Mouse (Mus musculus) brain, embryonic 14.5 days (tissue): Measurements from ENCODE around the gene Mapk8ip3. TPM values are rescaled to one million over a fixed set of nuclear protein-coding genes. Genes with fewer than 3 reads are reported as not detected.
A peak's percentile ranks its signal among the peaks of the same experiment; 100 is the strongest.

ENCODE experiments used
- DNase-seq: peaks from one replicate; pipeline ENCODE4 v3.0.0-alpha.2; 2011; ENCODE audit warnings: low read depth
- CTCF ChIP-seq: fragments of 200-500 bp; IDR thresholded peaks from 2 replicates; pipeline ENCODE4 v1.5.1; 2012; ENCODE audit warnings: inconsistent platforms, mild to moderate bottlenecking, moderate library complexity, borderline replicate concordance; ENCODE audit not compliant: insufficient read depth, insufficient read length; ENCODE audit errors: extremely low read depth
- POLR2A ChIP-seq: fragments of 200-500 bp; IDR thresholded peaks from 2 replicates; pipeline ENCODE4 v1.6.1; 2012; ENCODE audit warnings: mild to moderate bottlenecking, inconsistent platforms, borderline replicate concordance; ENCODE audit not compliant: poor library complexity, insufficient read depth, insufficient read length, severe bottlenecking; ENCODE audit errors: extremely low read depth
- polyA plus RNA-seq: library from polyadenylated mRNA; depleted of rRNA; stranded (reverse); fragments of >200 nt; gene quantifications from 2 replicates; pipeline ENCODE4 v1.2.3, GENCODE M21; 2012

Gene Mapk8ip3
- polyA plus RNA-seq, 1 experiment, result 242 TPM

DNA sequence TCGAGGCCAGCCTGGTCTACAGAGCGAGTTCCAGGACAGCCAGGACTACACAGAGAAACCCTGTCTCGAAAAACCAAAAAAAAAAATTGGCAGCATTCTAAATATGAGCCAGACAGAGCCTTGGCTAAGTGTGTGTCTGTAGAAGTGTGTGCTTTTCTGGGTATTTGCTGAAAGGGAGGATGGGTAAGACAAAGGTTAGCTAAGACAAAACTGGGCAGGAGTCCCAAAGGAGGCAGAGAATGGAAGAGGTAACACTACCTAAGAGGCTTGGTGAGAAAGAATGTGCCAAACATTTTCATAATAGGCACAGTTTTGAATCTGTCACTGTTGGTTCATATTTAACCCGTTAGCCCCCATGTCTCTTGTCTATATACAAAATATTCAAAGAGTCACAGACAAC is 4.3 kb downstream of the Mapk8ip3 start:
- no peak for DNase-seq
- TF ChIP-seq POLR2A (no peak), CTCF (no peak)

DNA sequence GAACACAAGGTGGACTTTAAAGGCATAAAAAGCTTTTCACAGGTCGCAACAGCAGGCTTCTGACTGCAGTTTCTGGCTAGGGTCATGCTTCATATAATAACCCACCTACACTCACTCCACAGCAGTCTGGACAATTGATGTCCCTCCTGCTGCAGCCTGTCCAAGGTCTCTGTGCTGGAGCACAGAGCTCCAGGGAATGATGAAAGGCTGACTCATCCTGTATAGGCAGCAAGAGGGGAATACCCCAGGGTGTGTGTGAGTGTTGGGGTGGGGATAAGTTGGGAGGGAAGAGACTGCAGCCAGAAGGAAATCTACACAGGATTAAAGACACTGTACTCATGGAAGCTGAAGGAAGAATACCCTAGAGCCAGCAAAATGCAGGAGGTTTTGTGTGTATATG is 7.3 kb downstream of the Mapk8ip3 start:
- TF ChIP-seq POLR2A, result no peak
- no peak for DNase-seq

DNA sequence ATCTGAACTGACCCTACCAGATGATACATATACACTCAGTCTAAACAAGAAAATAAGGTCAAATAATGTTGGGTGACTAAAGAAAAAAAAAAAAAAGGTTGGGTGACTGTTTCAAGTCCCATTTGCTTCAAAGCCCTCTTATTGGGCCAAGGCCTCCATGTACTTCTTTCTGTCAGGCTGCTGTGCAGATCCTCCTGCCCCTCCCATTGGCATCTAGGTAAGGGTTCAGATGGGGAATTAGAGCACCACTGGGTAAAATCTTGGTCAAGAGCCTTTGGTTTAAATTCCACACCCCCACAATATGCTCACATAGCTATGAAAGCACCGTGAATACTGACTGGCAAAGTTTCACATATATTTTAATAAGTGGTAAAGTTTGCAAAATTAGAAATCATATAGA is 13.5 kb downstream of the Mapk8ip3 start:
- TF ChIP-seq POLR2A, result no peak
- no peak for TF ChIP-seq CTCF
- DNase-seq, result no peak

DNA sequence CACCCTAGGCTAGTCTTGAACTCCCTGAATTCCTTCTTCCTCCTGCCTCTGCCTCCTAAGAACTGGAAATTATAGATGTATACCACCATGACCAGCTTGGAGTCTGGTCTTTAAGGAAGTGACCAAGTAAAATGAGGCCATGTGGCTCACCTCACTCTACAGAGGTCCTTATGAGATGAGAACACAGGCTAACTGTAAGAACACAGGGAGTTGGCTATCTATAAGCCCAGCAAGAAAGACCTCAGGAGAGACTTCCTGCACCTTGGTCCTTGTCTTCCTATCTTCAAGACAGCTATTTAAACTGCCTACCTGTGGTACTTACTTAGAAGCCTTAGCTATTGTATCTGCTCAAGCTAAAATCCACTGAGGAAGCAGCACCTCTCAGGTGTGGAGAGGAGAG is 22.8 kb downstream of the Mapk8ip3 start:
- no peak for TF ChIP-seq CTCF
- no peak for TF ChIP-seq POLR2A
- no peak for DNase-seq

DNA sequence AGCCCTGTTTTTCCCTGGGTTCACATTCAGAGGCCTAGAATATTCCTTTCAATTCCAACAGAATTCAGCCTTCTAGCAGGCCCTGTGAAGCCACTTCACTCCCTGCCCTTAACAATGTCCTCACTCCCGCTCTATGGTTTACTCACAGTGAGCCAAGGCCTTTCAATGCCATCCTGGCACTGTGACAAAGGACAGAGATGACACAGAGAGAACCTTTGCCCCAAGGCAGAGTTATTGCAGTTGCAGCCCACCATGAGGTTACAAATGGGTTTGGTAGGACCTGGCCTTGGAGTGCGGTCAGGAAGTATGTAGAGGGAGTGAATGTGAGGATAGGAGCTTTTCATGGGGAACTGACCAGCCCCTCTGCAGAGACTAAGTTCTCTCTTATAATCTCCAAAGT is 29.2 kb downstream of the Mapk8ip3 start:
- TF ChIP-seq POLR2A (no peak), CTCF (no peak)
- DNase-seq, result no peak

DNA sequence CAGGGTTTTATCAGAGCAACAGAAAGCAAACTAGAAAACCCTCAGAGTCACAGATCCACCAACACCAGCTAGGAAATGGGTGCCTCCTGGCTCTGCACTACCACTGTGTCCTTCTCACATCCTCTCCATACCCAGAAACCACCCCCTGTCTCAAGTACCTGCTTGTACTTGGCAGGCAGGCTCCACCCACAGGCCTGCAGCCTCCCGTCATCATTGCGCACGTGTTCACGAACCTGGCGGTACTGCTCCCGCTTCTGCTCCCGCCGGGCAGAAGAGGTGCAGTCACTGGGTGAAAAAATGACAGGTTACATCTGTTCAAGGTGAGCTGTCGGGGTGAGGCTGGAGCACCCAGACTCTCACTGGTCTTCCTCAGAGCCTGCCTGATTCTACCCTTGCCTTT is 33.0 kb downstream of the Mapk8ip3 start:
- TF ChIP-seq POLR2A (no peak), CTCF (no peak)
- no peak for DNase-seq

DNA sequence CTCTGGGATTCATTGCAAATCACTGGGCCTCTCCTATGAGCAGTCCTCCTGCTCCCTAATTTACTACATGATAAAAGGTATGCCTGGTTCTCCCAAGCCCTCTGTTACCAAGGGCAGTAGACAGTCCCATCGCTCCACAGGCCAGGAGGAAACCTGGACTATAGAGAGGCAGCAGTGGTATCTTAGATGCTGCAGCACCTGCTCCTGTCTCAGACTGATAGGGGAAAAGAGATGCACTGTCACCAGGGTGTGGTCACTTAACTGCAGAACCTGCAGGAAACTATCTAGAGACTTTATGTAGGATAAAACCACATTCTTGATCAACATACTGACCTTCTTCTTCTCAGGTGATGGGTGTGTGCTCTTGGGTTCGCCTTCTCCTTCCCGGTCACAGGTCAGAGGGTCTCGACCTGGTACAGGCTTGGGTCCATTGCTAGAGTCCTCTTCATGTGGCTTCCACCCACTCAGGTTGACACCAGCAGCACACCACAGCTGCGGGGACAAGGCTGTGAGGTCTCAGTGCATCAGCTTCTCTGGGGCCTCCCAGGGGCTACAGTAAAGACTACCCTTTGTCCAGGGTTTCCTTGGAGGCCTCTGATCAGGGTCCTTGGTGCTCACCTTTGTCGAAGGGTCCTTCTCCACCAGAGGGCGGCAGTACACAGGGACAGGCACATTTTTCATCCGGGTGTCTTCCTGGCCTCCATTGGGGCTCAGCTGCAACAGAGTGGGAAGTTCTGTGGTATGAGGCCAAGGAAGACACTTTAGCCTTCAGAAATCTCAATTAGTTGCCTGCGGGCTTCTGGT is 33.9 kb downstream of the Mapk8ip3 start:
- no peak for DNase-seq
- TF ChIP-seq CTCF, result peak; percentile 40; the same call in 1 of the 2 replicates
- TF ChIP-seq POLR2A, result no peak

DNA sequence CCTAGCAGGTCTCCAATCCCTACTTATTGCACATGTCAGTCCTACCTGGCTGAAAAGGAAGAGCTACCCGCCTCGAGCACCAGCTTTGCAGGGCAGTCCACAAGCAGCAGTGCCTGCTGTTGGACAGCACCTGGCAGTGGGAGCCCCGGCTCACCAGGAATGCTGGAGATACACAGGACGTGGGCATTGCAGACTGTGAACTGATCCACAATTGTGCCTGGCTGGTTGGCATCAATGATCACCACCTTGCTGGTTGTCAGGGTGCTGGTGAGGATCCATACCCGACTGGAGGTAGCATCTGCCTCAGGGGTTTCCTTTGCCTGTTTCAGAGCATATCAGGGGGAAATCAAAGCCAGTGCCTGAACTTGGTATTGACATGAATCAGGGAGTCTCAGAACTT is 34.7 kb downstream of the Mapk8ip3 start:
- TF ChIP-seq POLR2A (no peak), CTCF (no peak)
- no peak for DNase-seq

DNA sequence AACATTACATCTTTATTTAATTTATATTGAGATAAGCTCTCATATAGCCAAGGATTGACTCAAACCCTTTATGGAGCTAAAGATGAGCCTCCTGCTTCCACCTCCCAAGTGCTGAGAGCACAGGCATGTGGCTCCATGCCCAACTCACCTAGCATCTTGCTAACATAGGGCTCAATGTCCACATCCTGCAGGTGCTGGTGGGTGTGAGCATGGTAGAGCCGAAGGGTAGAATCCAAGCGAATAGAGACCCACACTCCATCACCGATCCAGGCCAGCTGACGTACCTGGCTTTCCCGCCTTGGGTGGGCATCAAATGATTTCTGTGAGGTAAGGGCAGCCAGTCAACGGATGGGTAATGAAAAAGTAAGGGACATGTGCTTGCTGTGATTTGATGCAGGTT is 36.8 kb downstream of the Mapk8ip3 start:
- TF ChIP-seq POLR2A, result no peak
- no peak for TF ChIP-seq CTCF
- DNase-seq, result no peak

DNA sequence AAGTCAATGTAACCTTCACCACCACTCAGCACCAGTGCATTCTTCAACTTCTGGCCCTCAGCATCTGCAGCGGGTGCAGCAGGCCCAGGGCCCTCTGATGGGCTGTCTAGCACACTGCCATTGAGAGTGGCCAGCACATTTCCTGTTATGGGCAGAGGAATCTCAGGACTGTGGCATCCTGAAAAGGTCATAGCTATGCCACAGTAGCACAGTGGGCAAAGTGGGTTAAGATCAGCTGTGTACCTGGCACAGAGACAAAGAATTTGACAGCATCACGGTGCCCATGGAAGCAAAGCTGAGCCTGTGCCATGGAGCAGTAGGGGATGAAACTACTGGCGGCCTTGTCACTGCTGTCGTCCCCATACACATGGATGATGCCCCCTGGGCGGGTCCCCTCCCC is 37.6 kb downstream of the Mapk8ip3 start:
- TF ChIP-seq CTCF, result no peak
- no peak for TF ChIP-seq POLR2A
- no peak for DNase-seq

DNA sequence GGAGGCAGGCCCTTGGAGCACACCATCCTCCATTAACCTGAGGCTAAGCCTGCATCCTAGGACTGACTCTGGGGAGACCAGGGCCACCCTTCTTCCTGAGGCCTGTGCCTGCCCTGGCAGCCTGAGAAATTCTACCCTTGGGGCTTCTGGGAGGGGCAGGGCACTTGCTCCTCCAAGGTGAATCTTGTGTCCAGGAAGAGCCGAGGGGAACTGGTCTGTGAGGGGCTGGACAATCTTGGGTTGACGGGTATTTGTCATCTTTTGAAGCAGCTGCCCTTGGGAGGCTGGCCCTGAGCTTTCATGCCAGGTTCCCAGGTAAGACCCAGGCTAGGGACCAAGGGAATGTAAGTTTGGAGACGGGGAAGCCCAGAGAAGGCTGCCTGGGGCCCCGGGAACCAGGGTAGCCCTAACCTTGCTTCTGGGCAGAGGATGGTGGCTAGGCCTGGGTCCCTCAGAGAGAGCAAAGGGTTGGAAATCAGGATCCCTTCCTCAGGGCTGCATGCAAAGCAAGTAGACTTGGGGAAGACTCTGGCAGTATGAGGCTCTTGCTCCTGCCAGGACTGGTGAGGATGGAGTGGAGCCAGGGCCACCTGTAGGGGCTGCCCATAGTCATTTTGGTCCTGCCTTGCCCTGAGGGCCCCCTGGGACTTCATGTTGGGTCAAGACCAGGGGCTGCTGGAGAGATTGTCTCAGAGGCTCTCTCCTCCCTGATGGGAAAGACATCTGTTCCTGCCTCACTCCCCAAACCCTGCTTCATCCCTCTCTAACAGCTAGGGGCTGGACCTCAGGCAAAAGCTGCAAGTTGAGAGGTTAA is 38.5 kb downstream of the Mapk8ip3 start:
- no peak for DNase-seq
- no peak for TF ChIP-seq CTCF
- no peak for TF ChIP-seq POLR2A

DNA sequence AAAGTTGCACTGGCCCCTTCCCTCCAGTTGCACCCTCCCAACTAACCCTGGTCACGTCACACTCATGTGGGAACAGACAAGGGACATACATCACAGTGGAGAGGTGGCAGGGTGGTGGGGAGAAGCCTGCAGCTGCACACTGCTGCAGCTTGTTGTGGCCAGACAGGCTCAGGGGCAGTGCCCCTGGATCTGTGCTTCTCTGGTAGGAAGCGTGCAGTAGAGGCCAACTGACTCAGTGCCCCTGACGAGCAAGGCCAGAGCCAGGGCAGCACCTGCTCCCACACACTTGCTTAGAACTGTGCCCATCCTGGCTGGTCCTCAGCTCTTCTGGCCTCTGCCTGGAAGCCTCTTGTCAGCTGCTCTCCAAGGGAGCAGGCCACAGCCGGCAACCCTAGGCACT is 39.2 kb downstream of the Mapk8ip3 start:
- DNase-seq, result no peak
- TF ChIP-seq CTCF, result no peak
- TF ChIP-seq POLR2A, result no peak

DNA sequence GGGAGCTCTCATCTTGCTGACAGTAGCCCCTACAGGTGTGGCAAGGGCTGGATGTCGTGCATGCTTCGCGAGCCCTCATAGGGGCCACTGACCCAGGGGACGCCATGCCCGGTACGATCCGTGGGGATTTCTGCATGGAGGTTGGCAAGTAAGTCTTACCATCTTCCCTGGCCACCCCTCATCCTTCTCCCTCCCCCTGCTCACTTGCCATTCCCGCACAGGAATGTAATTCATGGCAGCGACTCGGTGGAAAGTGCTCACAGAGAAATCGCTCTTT is 39.8 kb downstream of the Mapk8ip3 start:
- DNase-seq, result no peak
- TF ChIP-seq CTCF (no peak), POLR2A (no peak)
